Mouse (Mus musculus): ENCODE measurements around the gene BC067074.
"Not testable (repeated sequence)": the region's sequence is repeated elsewhere in the genome, so short reads cannot be mapped to it uniquely, and the experiment has no call there.

Gene BC067074

DNA sequence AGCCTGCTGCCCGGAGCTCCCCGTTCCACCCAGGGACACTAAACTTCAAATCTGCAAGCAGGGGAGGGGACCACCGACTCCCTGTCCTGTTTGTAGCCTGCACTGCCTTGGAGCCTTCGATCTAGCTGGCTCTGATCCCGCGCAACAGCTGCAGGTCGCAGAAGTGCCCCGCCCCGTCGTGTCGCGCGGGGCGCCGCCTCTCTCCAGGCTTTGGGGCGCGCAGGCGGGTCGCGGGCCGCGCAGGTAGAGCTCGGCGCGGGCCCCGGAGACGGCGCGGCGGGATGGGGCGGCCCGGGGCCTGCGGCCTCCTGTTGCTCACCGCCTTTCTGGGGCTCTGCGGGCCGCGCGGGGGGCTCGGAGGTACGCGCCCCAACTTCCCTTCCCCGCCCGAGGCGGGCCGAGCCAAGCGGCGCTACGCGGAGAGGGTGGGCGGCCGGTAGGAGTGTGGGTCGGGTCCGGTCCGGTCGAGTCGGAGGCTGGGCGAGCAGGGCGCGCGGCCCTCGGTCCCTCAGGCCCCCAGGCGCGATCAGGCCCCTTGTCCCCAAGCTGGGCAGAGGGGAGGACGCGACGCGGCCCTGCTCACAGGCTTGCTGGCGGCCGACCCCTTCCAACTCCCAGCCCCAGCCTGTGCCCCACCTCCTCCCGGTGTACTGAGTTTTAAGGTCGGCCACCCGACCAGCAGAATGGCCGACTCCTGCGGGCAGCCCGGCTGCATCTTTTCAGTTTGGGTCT, at the start of gene BC067074:
Gene BC067074, plus strand, starts transcription at position 185 of the 732 bp plus-strand sequence.
- peak; percentile 37 for DNase-seq (ENCODE audit: low spot score)

GRCm38 (mm10) chr13:113245025-113245424, 47.9 kb upstream of the BC067074 start:
- DNase-seq (ENCODE audit: low spot score) = no peak

- DNase-seq (ENCODE audit: low spot score) = not testable (repeated sequence)
These were observed 40.4 kb upstream of the BC067074 start for GRCm38 (mm10) chr13:113252580-113252979.

DNA sequence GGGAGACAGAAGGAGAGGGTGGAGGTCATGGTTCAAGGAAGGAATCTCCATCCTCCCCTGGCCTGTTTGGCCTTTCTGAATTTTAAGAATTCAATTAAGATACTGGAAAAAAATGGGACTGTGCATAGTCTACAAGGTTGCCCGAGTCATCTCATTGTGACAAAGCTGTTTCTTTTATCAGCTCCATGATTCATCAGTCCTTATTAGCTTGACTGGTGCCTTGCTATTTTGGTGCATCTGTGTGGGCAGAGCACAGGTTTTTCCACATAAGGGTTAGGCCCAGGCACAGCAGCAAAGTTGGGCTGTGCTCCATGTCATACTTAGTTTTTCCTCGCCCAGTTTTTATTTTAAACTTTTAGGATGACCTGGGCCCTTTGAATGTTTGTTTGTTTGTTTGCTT, 36.2 kb upstream of the BC067074 start:
- DNase-seq (ENCODE audit: low spot score) = no peak

- DNase-seq (ENCODE audit: low spot score) = no peak
These were observed 35.8 kb upstream of the BC067074 start for GRCm38 (mm10) chr13:113257190-113257589.

- no peak for DNase-seq (ENCODE audit: low spot score)
These were observed 33.7 kb upstream of the BC067074 start for GRCm38 (mm10) chr13:113259237-113259636.

DNA sequence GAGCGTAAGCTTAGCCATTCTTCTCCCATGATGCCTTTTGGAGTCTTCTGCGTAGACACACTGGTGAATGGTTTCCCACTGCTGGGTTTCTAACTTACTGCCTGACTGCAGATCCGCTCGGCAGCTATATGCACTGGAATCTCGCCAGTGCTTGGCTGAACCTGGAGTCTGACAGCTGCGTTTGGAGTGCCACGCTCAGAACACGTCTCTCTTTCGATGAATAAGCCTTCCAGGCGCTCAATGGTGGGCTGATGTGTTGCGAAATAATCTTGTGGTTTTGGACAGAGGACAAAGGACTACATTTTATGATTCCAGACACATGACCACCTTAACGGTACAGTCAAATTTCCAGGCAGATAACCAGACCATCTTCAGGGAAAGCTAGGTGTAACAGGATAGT, 30.1 kb upstream of the BC067074 start:
- no peak for DNase-seq (ENCODE audit: low spot score)

- peak; percentile 60 for DNase-seq (ENCODE audit: low spot score)
These were observed 27.7 kb upstream of the BC067074 start for GRCm38 (mm10) chr13:113265257-113265656.

DNA sequence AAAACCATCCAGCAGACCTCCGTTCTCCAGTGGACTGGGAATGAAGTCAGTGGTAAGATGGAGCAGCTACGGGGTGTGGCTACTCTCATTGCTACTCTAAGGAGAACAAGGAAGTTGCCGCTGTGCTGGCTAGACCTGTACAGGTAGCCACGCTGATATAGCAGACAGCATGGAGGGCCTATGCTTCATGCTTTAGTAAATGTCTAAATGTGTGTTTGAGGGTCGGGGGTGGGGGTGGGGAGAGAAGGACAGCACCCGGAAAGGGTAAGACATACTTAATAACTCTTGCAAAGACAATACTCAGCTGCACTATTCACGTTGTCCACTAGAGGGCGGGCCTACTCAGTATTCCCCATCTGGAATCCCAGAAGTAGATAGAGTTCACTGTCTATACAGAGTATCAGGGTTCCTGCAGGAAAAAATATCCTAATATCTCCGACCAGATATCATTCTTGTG, 26.4 kb upstream of the BC067074 start:
- DNase-seq (ENCODE audit: low spot score) = peak; percentile 81

- DNase-seq (ENCODE audit: low spot score) = no peak
These were observed 25.8 kb upstream of the BC067074 start for GRCm38 (mm10) chr13:113267204-113267603.

DNA sequence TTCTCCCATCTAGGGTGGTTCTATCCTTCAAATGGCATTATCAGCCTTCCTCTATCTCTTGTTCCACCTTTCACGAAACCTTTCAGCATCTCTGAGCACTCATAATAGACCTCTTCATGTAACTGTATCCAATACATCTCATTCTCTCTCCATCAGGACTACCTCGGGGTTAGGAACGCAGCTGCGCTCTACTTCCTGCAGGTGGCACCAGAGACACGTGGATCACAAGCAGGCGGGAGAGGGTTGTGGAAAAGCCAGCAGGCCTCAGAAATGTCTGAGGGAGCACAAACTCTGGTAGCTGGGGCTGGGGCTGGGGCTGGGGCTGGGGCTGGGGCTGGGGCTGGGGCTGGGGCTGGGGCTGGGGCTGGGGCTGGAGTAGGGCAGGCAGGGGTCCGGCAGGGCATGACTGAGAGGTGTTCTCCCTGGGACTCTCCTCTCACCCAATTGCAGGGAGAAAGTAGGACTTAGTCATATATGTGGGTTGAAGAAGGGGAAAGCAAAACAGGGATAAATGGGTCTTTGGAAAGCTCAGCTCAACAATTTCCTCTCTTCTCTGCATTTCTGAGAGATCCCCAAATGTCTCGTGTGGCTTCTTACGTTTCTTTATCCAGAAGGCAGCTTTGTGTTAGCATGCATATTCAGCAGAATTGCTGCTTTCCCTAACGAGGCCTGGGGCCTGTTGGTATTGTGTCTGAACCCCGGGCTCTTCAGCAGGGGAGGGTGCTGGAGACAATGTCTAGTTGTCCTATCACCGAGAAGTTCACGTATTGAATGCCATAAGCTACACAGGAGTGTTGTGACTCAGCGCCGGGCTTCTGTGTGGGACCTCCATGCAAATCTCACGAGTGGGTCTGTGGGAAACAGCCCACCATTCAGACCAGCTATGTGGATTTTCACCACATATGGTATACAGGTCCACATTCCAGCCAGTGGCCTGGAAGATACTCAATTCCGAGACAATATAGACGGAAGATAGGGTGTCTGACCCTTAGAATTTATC, 22.9 kb upstream of the BC067074 start:
- peak; percentile 80 for DNase-seq (ENCODE audit: low spot score)

- no peak for DNase-seq (ENCODE audit: low spot score)
These were observed 21.8 kb upstream of the BC067074 start for GRCm38 (mm10) chr13:113271189-113271588.

DNA sequence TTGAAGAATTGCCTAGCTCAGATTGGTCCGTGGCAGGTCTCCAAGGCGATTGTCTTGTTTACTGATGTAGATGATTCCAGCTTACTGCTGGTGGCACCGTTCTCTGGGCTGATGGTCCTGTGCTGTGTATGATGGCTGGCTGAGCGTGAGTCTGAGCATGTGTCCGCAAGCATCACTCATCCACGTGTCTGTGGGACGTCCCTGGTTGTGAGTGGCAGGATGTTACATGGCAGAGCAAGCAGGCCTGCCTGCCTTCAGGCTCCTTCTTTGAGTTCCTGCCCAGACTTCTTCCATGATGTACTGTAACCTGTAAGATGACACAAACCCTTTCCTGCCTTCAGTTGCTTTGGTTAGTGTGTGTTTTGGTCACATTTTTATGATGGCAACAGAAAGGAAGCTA, 5.8 kb upstream of the BC067074 start:
- no peak for DNase-seq (ENCODE audit: low spot score)

- no peak for DNase-seq (ENCODE audit: low spot score)
These were observed 4.5 kb upstream of the BC067074 start for GRCm38 (mm10) chr13:113288210-113289197.

DNA sequence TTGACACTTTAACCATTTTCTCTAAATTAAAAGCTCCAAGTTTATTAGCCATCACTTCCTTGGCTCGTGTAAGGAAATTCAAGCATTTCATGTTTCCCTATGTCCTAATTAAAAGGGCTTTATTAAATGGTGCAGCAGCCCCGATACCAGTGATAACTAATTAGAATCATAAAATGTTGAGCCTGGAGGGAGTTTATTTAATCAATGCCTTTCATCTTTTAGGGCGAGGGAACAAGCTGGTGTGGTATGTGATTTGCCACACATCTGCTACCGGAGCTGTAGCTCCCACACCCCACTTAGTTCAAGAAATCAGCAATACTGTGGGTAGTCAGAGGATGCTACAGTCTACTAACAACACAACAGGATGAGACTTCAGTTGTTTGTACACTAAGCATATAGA, 3.2 kb upstream of the BC067074 start:
- no peak for DNase-seq (ENCODE audit: low spot score)

- no peak for DNase-seq (ENCODE audit: low spot score)
These were observed 958 bp upstream of the BC067074 start for GRCm38 (mm10) chr13:113292001-113292400.

GRCm38 (mm10) chr13:113293707-113294432, 911 bp downstream of the BC067074 start:
- no peak for DNase-seq (ENCODE audit: low spot score)

DNA sequence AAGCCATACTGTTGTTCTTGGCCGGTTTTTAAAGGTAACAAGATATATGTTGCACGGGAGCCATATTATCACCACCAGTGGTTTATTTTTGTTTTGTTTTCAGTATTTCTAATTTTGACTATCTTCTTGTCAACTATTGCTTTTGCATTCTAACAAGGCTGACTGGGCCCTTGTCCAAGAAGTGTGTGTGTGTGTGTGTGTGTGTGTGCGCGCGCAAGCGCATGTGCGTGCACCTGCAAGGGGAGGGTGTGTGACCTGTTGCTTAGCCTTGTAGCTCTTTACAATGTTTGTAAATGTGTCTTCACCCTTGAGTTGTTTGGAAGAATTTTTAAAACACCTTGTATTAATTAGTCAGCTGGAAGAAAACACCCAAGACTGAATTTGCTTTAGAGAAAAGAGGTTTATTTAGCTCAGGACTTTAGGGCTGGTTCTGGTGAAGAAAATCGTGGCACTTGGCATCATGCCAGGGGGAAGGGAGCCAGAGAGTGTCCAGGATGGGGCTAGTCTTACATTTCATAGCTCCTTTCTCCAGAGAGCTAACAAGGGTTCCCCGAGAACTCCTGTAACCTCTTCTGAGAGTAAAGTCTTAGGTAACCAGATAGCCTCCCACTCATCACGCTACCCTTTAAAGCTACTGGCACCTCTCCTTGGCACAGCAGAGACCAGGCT, 3.0 kb downstream of the BC067074 start:
- no peak for DNase-seq (ENCODE audit: low spot score)

DNA sequence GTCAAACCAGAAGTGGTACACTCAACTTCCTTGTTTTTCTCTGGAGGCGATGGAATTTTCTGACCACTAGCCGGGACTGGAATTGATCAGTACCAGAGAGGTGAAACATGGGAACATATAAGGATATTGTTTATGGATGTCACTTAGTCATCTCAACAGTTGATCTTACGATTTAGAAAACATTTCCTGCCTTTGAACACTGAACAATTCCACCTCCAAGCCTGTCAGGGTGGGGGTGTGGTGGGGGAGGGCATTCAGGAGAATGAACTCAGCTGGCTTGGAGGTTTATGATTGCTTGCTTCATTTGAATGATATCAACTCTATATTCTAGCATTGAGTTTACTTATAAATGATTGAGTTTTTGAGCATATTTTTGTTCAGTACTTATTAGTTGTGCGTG, 13.6 kb downstream of the BC067074 start:
- DNase-seq (ENCODE audit: low spot score) = no peak

- no peak for DNase-seq (ENCODE audit: low spot score)
These were observed 26.6 kb downstream of the BC067074 start for GRCm38 (mm10) chr13:113319588-113319987.
